Mouse (Mus musculus) layer of hippocampus, adult 18-20 months (tissue): ENCODE measurements around the gene Far2. TPM values are rescaled to one million over a fixed set of nuclear protein-coding genes. Genes with fewer than 3 reads are reported as not detected.
A peak's percentile ranks its signal among the peaks of the same experiment; 100 is the strongest.
"Not testable (repeated sequence)": the region's sequence is repeated elsewhere in the genome, so short reads cannot be mapped to it uniquely, and the experiment has no call there.

Experiments used
- DNase-seq, 2 experiments: peaks; one replicate each; pipeline ENCODE4 v3.0.0; 2022; ENCODE audit warnings: low spot score in 2 of 2
- total RNA-seq, 2 experiments: library from RNA; stranded (reverse); gene quantifications; 2 replicates each; pipeline ENCODE4 v1.2.3; 2021

Far2 gene
- total RNA-seq, 2 experiments from 2014 or later: 12.0 to 13.1 TPM

- no peak for DNase-seq
These were observed 69.8 kb downstream of the Far2 start for GRCm38 (mm10) chr6:148116907-148117306.

- no peak for DNase-seq
These were observed 70.6 kb downstream of the Far2 start for GRCm38 (mm10) chr6:148117696-148118095.

GRCm38 (mm10) chr6:148120703-148121102 lies 73.6 kb downstream of the Far2 start:
- DNase-seq: no peak

GRCm38 (mm10) chr6:148126851-148127250 lies 79.8 kb downstream of the Far2 start:
- DNase-seq: peak; percentile 44 to 46

GRCm38 (mm10) chr6:148132314-148132713 lies 85.3 kb downstream of the Far2 start:
- DNase-seq: no peak

GRCm38 (mm10) chr6:148133536-148133935 lies 86.5 kb downstream of the Far2 start:
- DNase-seq: no peak

- peak; percentile 74 to 92 for DNase-seq
These were observed 88.8 kb downstream of the Far2 start for GRCm38 (mm10) chr6:148135769-148136382.

GRCm38 (mm10) chr6:148139288-148139995 lies 92.4 kb downstream of the Far2 start:
- DNase-seq: no peak

GRCm38 (mm10) chr6:148141874-148142273 lies 94.8 kb downstream of the Far2 start:
- DNase-seq: no peak

GRCm38 (mm10) chr6:148142421-148142820 lies 95.4 kb downstream of the Far2 start:
- no peak for DNase-seq

GRCm38 (mm10) chr6:148152305-148152704 lies 105.2 kb downstream of the Far2 start:
- not testable (repeated sequence) for DNase-seq

GRCm38 (mm10) chr6:148172904-148173303 lies 125.8 kb downstream of the Far2 start:
- no peak for DNase-seq

GRCm38 (mm10) chr6:148185694-148186093 lies 138.6 kb downstream of the Far2 start:
- DNase-seq: no peak

GRCm38 (mm10) chr6:148193972-148194701 lies 147.1 kb downstream of the Far2 start:
- no peak for DNase-seq

- no peak for DNase-seq
These were observed 152.1 kb downstream of the Far2 start for GRCm38 (mm10) chr6:148199177-148199576.

GRCm38 (mm10) chr6:148199729-148200128 lies 152.7 kb downstream of the Far2 start:
- DNase-seq: no peak

- no peak for DNase-seq
These were observed 158.1 kb downstream of the Far2 start for GRCm38 (mm10) chr6:148205134-148205533.

GRCm38 (mm10) chr6:148207522-148207921 lies 160.5 kb downstream of the Far2 start:
- no peak for DNase-seq

GRCm38 (mm10) chr6:148211391-148211876 lies 164.4 kb downstream of the Far2 start:
- no peak for DNase-seq

- peak; percentile 95 to 99 for DNase-seq
These were observed 165.0 kb downstream of the Far2 start, which contains the start of gene Ergic2 for GRCm38 (mm10) chr6:148211897-148212680. Gene Ergic2 (minus strand): TSS chr6:148212374.

- peak; percentile 19 to 80 for DNase-seq
These were observed 167.7 kb downstream of the Far2 start for GRCm38 (mm10) chr6:148214765-148215164.
